Mouse (Mus musculus): ENCODE results near the gene Cygb. TPM values are rescaled to one million over a fixed set of nuclear protein-coding genes. Genes with fewer than 3 reads are reported as not detected.

The Cygb gene
- total RNA-seq (2021): 10 to 100 TPM; 76.2 to 85.4 TPM

- peak; percentile 70 to 72 for DNase-seq
- intact Hi-C loops (cut with DNase I): no loop called here
These were observed at the start of gene Cygb for GRCm38 (mm10) chr11:116654255-116654821. Cygb (minus strand) TSS chr11:116654313.

GRCm38 (mm10) chr11:116701377-116701841, 47.3 kb upstream of the Cygb start:
- DNase-seq: no peak
- intact Hi-C loops (cut with DNase I): no loop called here

- intact Hi-C loops (cut with DNase I): no loop called here
- DNase-seq: no peak
These were observed 43.4 kb upstream of the Cygb start for GRCm38 (mm10) chr11:116697521-116697920.

- DNase-seq: no peak
- intact Hi-C loops (cut with DNase I): no loop called here
These were observed 42.3 kb upstream of the Cygb start for GRCm38 (mm10) chr11:116696426-116696825.

GRCm38 (mm10) chr11:116695194-116695880, 41.2 kb upstream of the Cygb start:
- intact Hi-C loops (cut with DNase I): loop anchor here (2.0 kb wide), 1 partner anchor 23 kb away; no protein-coding TSS in a partner anchor
- DNase-seq: peak in 1 of 2 experiments; percentile 45

GRCm38 (mm10) chr11:116694250-116695193, 40.4 kb upstream of the Cygb start:
- intact Hi-C loops (cut with DNase I): loop anchor here (2.0 to 5.0 kb wide), 2 partner anchors 22 to 113 kb away; no protein-coding TSS in a partner anchor
- peak; percentile 67 to 68 for DNase-seq

- intact Hi-C loops (cut with DNase I): loop anchor here (2.0 to 5.0 kb wide), 2 partner anchors 21 to 113 kb away; no protein-coding TSS in a partner anchor
- DNase-seq: no peak
These were observed 39.8 kb upstream of the Cygb start for GRCm38 (mm10) chr11:116693899-116694249.

GRCm38 (mm10) chr11:116690701-116691575, 36.8 kb upstream of the Cygb start:
- no peak for DNase-seq
- intact Hi-C loops (cut with DNase I): loop anchor here (5.0 kb wide), 1 partner anchor 116 kb away; no protein-coding TSS in a partner anchor

- no peak for DNase-seq
- intact Hi-C loops (cut with DNase I): loop anchor here (5.0 kb wide), 1 partner anchor 118 kb away; no protein-coding TSS in a partner anchor
These were observed 35.5 kb upstream of the Cygb start for GRCm38 (mm10) chr11:116689622-116690021.

GRCm38 (mm10) chr11:116687897-116688296, 33.8 kb upstream of the Cygb start:
- intact Hi-C loops (cut with DNase I): no loop called here

GRCm38 (mm10) chr11:116685729-116686128, 31.6 kb upstream of the Cygb start:
- DNase-seq: no peak
- intact Hi-C loops (cut with DNase I): no loop called here

More at GRCm38 (mm10) chr11:116687897-116688296, 33.8 kb upstream of the Cygb start:
- DNase-seq: no peak

- no peak for DNase-seq
- intact Hi-C loops (cut with DNase I): no loop called here
These were observed 29.7 kb upstream of the Cygb start for GRCm38 (mm10) chr11:116683777-116684176.

- intact Hi-C loops (cut with DNase I): no loop called here
- DNase-seq: no peak
These were observed 28.5 kb upstream of the Cygb start for GRCm38 (mm10) chr11:116682501-116683144.

- peak; percentile 40 to 61 for DNase-seq
- intact Hi-C loops (cut with DNase I): no loop called here
These were observed 27.0 kb upstream of the Cygb start for GRCm38 (mm10) chr11:116681147-116681546.

GRCm38 (mm10) chr11:116680321-116681091, 26.4 kb upstream of the Cygb start:
- no peak for DNase-seq
- intact Hi-C loops (cut with DNase I): no loop called here

GRCm38 (mm10) chr11:116679148-116679547, 25.0 kb upstream of the Cygb start:
- no peak for DNase-seq
- intact Hi-C loops (cut with DNase I): no loop called here

- intact Hi-C loops (cut with DNase I): no loop called here
- DNase-seq: no peak
These were observed 23.8 kb upstream of the Cygb start for GRCm38 (mm10) chr11:116677711-116678441.
